Comparison of ENCODE assay signal across 20 mouse cellular contexts in genomic region chr1:26902306-26902705, GRCm38 (mm10).
DNase-seq lines count a peak whose midpoint lies in the region; ATAC-seq and TF ChIP-seq lines count a peak whose summit lies in the region.
"Had no signal": no experiment of that assay in that cellular context is flagged by ENCODE, and none has a peak within 500 bp of the region (broad histone marks: within the 10 kb centered on the region; RNA-seq: fewer than 3 reads in every experiment).

No protein-coding gene starts in this region.

- H3K4me3 ChIP-seq in intestine, postnatal 0 days (ENCODE audit: low read depth, low read length): no peak overlapping the region
- no peak overlapping the region for H3K4me3 ChIP-seq in intestine, embryonic 15.5 days (replicated peaks)
- H3K4me3 ChIP-seq in layer of hippocampus, adult 2 months: no peak overlapping the region
- H3K4me3 ChIP-seq in forebrain, embryonic 11.5 days (ENCODE audit: low read depth, low read length): no peak overlapping the region
- H3K4me3 ChIP-seq: forebrain, embryonic 10.5 days; heart, embryonic 13.5 days; hindbrain, embryonic 15.5 days; limb, embryonic 15.5 days; midbrain, embryonic 13.5 days; neural tube, embryonic 12.5 days had no signal

- WGBS in intestine, postnatal 0 days: 82% methylated on average over 1 of the region's 1 CpGs
- 89% methylated on average over 1 of the region's 1 CpGs for WGBS in intestine, embryonic 15.5 days
- WGBS in forebrain, embryonic 11.5 days: 78% methylated on average over 1 of the region's 1 CpGs

- DNase-seq in layer of hippocampus, adult 2 months (ENCODE audit: low spot score in 2 of 2): no peak
- no peak for DNase-seq in layer of hippocampus, adult 9-11 months
- DNase-seq in A20 (ENCODE audit: low read depth, low spot score): peak; percentile 35
- peak; percentile 17 for DNase-seq in adrenal gland, postnatal 25 days
- DNase-seq in forebrain, embryonic 11.5 days (ENCODE audit: low spot score): no peak
- DNase-seq: cerebellum, adult 11-12 months; heart, adult 11 months; liver, postnatal 0 days; lung, postnatal 14 days; thymus, postnatal 25 days had no signal

- no peaks in the 10 kb centered on the region for H3K36me3 ChIP-seq in intestine, postnatal 0 days (ENCODE audit: control insufficient read depth, insufficient read depth)
- H3K36me3 ChIP-seq in intestine, embryonic 15.5 days: no peaks in the 10 kb centered on the region
- no peaks in the 10 kb centered on the region for H3K36me3 ChIP-seq in forebrain, embryonic 11.5 days (ENCODE audit: control insufficient read depth, insufficient read depth, low read length)
- H3K36me3 ChIP-seq: forebrain, embryonic 10.5 days; heart, embryonic 13.5 days; hindbrain, embryonic 15.5 days; limb, embryonic 15.5 days; midbrain, embryonic 13.5 days; neural tube, embryonic 12.5 days had no signal

- H3K4me1 ChIP-seq in intestine, postnatal 0 days (replicated peaks; ENCODE audit: control insufficient read depth, insufficient read depth, low read length): no peaks in the 10 kb centered on the region
- H3K4me1 ChIP-seq in intestine, embryonic 15.5 days (replicated peaks): no peaks in the 10 kb centered on the region
- H3K4me1 ChIP-seq in forebrain, embryonic 11.5 days (replicated peaks; ENCODE audit: control insufficient read depth, insufficient read depth, low read length): no peaks in the 10 kb centered on the region
- H3K4me1 ChIP-seq: forebrain, embryonic 10.5 days; heart, embryonic 13.5 days; hindbrain, embryonic 15.5 days; limb, embryonic 15.5 days; midbrain, embryonic 13.5 days; neural tube, embryonic 12.5 days had no signal

- ATAC-seq in intestine, postnatal 0 days: no peak
- no peak for ATAC-seq in intestine, embryonic 15.5 days
- ATAC-seq in forebrain, embryonic 11.5 days (replicated peaks; ENCODE audit: low FRiP score): no peak
- ATAC-seq: CD4-positive, CD25-positive, alpha-beta regulatory T cell, adult 4 months; intestine, embryonic 16.5 days; liver, postnatal 0 days; midbrain, embryonic 13.5 days had no signal

- no peaks in the 10 kb centered on the region for H3K27me3 ChIP-seq in intestine, postnatal 0 days (replicated peaks; ENCODE audit: control insufficient read depth, insufficient read depth, low read length)
- no peaks in the 10 kb centered on the region for H3K27me3 ChIP-seq in intestine, embryonic 15.5 days (replicated peaks)
- H3K27me3 ChIP-seq in forebrain, embryonic 11.5 days (ENCODE audit: control insufficient read depth, insufficient read depth, low read length): no peaks in the 10 kb centered on the region
- H3K27me3 ChIP-seq: heart, embryonic 13.5 days; hindbrain, embryonic 15.5 days; limb, embryonic 15.5 days; midbrain, embryonic 13.5 days; neural tube, embryonic 12.5 days had no signal

- H3K4me2 ChIP-seq in intestine, postnatal 0 days (replicated peaks; ENCODE audit: low read depth): no peak overlapping the region
- H3K4me2 ChIP-seq in intestine, embryonic 15.5 days (replicated peaks): no peak overlapping the region
- no peak overlapping the region for H3K4me2 ChIP-seq in forebrain, embryonic 11.5 days (ENCODE audit: low read depth, low read length, severe bottlenecking)
- H3K4me2 ChIP-seq: heart, embryonic 13.5 days; hindbrain, embryonic 15.5 days; limb, embryonic 15.5 days; midbrain, embryonic 13.5 days; neural tube, embryonic 12.5 days had no signal

- H3K9me3 ChIP-seq in intestine, postnatal 0 days (ENCODE audit: control insufficient read depth): no peaks in the 10 kb centered on the region
- H3K9me3 ChIP-seq in intestine, embryonic 15.5 days: no peaks in the 10 kb centered on the region
- H3K9me3 ChIP-seq in forebrain, embryonic 11.5 days (ENCODE audit: control insufficient read depth, low read length): no peaks in the 10 kb centered on the region
- H3K9me3 ChIP-seq: forebrain, embryonic 10.5 days; heart, embryonic 13.5 days; hindbrain, embryonic 15.5 days; limb, embryonic 15.5 days; midbrain, embryonic 13.5 days; neural tube, embryonic 12.5 days had no signal

- no peak overlapping the region for H3K27ac ChIP-seq in intestine, postnatal 0 days (ENCODE audit: low read depth, low read length)
- H3K27ac ChIP-seq in intestine, embryonic 15.5 days: no peak overlapping the region
- H3K27ac ChIP-seq in layer of hippocampus, adult 2 months: no peak overlapping the region
- H3K27ac ChIP-seq in forebrain, embryonic 11.5 days (ENCODE audit: low read depth, low read length): no peak overlapping the region
- H3K27ac ChIP-seq: forebrain, embryonic 10.5 days; heart, embryonic 13.5 days; hindbrain, embryonic 15.5 days; limb, embryonic 15.5 days; midbrain, embryonic 13.5 days; neural tube, embryonic 12.5 days had no signal

- H3K9ac ChIP-seq in intestine, postnatal 0 days (ENCODE audit: low read depth, low read length): no peak overlapping the region
- H3K9ac ChIP-seq in intestine, embryonic 15.5 days: no peak overlapping the region
- no peak overlapping the region for H3K9ac ChIP-seq in forebrain, embryonic 11.5 days (ENCODE audit: low read length)
- H3K9ac ChIP-seq: heart, embryonic 13.5 days; hindbrain, embryonic 15.5 days; limb, embryonic 15.5 days; liver, postnatal 0 days; midbrain, embryonic 13.5 days; neural tube, embryonic 12.5 days had no signal

- peak; percentile 19 for TF ChIP-seq CTCF in intestine, postnatal 0 days (IDR thresholded peaks at IDR 0.05; ENCODE audit: low read depth)
- TF ChIP-seq CTCF in layer of hippocampus, adult 2 months (conservative IDR thresholded peaks at IDR 0.05): peak; percentile 68

Comparison
In these comparisons a context has a peak if more than half of its experiments do, and no peak if none do; other contexts are left out.
1. DNase-seq: peak in A20 (single experiment) and adrenal gland, postnatal 25 days (single experiment); none in layer of hippocampus, adult 2 months (0 of 2), layer of hippocampus, adult 9-11 months (single experiment) and forebrain, embryonic 11.5 days (single experiment).